Mouse (Mus musculus) frontal cortex, adult 2 months (tissue): ENCODE measurements around the gene Gpc5. TPM values are rescaled to one million over a fixed set of nuclear protein-coding genes. Genes with fewer than 3 reads are reported as not detected.
A peak's percentile ranks its signal among the peaks of the same experiment; 100 is the strongest.

Experiments used
- DNase-seq, 2 experiments: peaks; one replicate each; pipeline ENCODE4 v3.0.0; 2022; ENCODE audit warnings: low spot score in 1 of 2; ENCODE audit errors: extremely low spot score in 1 of 2
- polyA plus RNA-seq: library from polyadenylated mRNA; depleted of rRNA; stranded (reverse); fragments of >200 nt; gene quantifications from 2 replicates; pipeline ENCODE4 v1.2.3, GENCODE M21; 2012

Gpc5 gene
- polyA plus RNA-seq, 1 experiment, result 41.0 TPM

GRCm38 (mm10) chr14:115467960-115468359 lies 375.9 kb downstream of the Gpc5 start:
- peak in 1 of 2 experiments; percentile 10 for DNase-seq

GRCm38 (mm10) chr14:115475234-115475633 lies 383.2 kb downstream of the Gpc5 start:
- DNase-seq, result peak; percentile 27 to 75

GRCm38 (mm10) chr14:115477360-115477759 lies 385.3 kb downstream of the Gpc5 start:
- DNase-seq, result no peak

GRCm38 (mm10) chr14:115485090-115485489 lies 393.1 kb downstream of the Gpc5 start:
- DNase-seq, result peak in 1 of 2 experiments; percentile 68

GRCm38 (mm10) chr14:115500794-115501193 lies 408.8 kb downstream of the Gpc5 start:
- DNase-seq, result no peak

- no peak for DNase-seq
Measured at GRCm38 (mm10) chr14:115546516-115547282, 454.7 kb downstream of the Gpc5 start.

GRCm38 (mm10) chr14:115551996-115552395 lies 460.0 kb downstream of the Gpc5 start:
- DNase-seq, result no peak

GRCm38 (mm10) chr14:115580466-115581255 lies 488.6 kb downstream of the Gpc5 start:
- DNase-seq, result no peak

- DNase-seq, result no peak
Measured at GRCm38 (mm10) chr14:115581256-115581633, 489.2 kb downstream of the Gpc5 start.

- DNase-seq, result peak in 1 of 2 experiments; percentile 58
Measured at GRCm38 (mm10) chr14:115600259-115601029, 508.4 kb downstream of the Gpc5 start.

GRCm38 (mm10) chr14:115614154-115614553 lies 522.1 kb downstream of the Gpc5 start:
- DNase-seq, result no peak

GRCm38 (mm10) chr14:115616305-115616704 lies 524.3 kb downstream of the Gpc5 start:
- no peak for DNase-seq

GRCm38 (mm10) chr14:115616846-115617245 lies 524.8 kb downstream of the Gpc5 start:
- no peak for DNase-seq

GRCm38 (mm10) chr14:115620473-115620872 lies 528.5 kb downstream of the Gpc5 start:
- no peak for DNase-seq

- DNase-seq, result no peak
Measured at GRCm38 (mm10) chr14:115631160-115631898, 539.3 kb downstream of the Gpc5 start.

- DNase-seq, result no peak
Measured at GRCm38 (mm10) chr14:115633311-115633710, 541.3 kb downstream of the Gpc5 start.

- no peak for DNase-seq
Measured at GRCm38 (mm10) chr14:115679875-115680274, 587.9 kb downstream of the Gpc5 start.

- DNase-seq, result no peak
Measured at GRCm38 (mm10) chr14:115746013-115746412, 654.0 kb downstream of the Gpc5 start.

- peak; percentile 7 to 52 for DNase-seq
Measured at GRCm38 (mm10) chr14:115760241-115760640, 668.2 kb downstream of the Gpc5 start.
